Mouse (Mus musculus): ENCODE data around the gene Kctd15. TPM values are rescaled to one million over a fixed set of nuclear protein-coding genes. Genes with fewer than 3 reads are reported as not detected.

Kctd15 gene
- total and polyA plus RNA-seq, 3 experiments: 3.6 to 5.7 (median 3.8) TPM

- intact Hi-C loops (cut with DNase I): no loop called here
- WGBS: 44% methylated on average over 7 of the region's 7 CpGs
- Histone ChIP-seq H3K27me3 (ENCODE audit: control insufficient read depth, insufficient read depth, low read length) (no peaks in the 10 kb centered on the region), H3K4me1 (ENCODE audit: control insufficient read depth, insufficient read depth, low read length) (no peaks in the 10 kb centered on the region), H3K9ac (ENCODE audit: low read depth, low read length) (no peak overlapping the region), H3K36me3 (ENCODE audit: control insufficient read depth, insufficient read depth, low read length) (no peaks in the 10 kb centered on the region), H3K27ac (no peak overlapping the region), H3K79me2 (replicated peaks; ENCODE audit: control insufficient read depth, insufficient read depth, low read length) (no peaks in the 10 kb centered on the region), H3K4me3 (no peak overlapping the region)
- no peak for TF ChIP-seq POLR2A (IDR thresholded peaks at IDR 0.05; ENCODE audit: insufficient read depth, low read depth, low read length)
- TF ChIP-seq CTCF (IDR thresholded peaks at IDR 0.05): no peak
- TF ChIP-seq EP300 (IDR thresholded peaks at IDR 0.05; ENCODE audit: insufficient read depth, low read depth, low read length): no peak
- no peak for DNase-seq
Measured at GRCm38 (mm10) chr7:34685801-34686200, 29.3 kb upstream of the Kctd15 start.

GRCm38 (mm10) chr7:34685176-34685575, 28.6 kb upstream of the Kctd15 start:
- intact Hi-C loops (cut with DNase I): no loop called here
- no peak overlapping the region for H3K27ac ChIP-seq
- no peak for TF ChIP-seq POLR2A (IDR thresholded peaks at IDR 0.05; ENCODE audit: insufficient read depth, low read depth, low read length)
- no peak for TF ChIP-seq EP300 (IDR thresholded peaks at IDR 0.05; ENCODE audit: insufficient read depth, low read depth, low read length)
- TF ChIP-seq CTCF (IDR thresholded peaks at IDR 0.05): no peak
- H3K4me1 ChIP-seq (ENCODE audit: control insufficient read depth, insufficient read depth, low read length): no peaks in the 10 kb centered on the region
- H3K36me3 ChIP-seq (ENCODE audit: control insufficient read depth, insufficient read depth, low read length): no peaks in the 10 kb centered on the region
- 37% methylated on average over 4 of the region's 4 CpGs for WGBS
- no peak for DNase-seq
- H3K79me2 ChIP-seq (replicated peaks; ENCODE audit: control insufficient read depth, insufficient read depth, low read length): no peaks in the 10 kb centered on the region
- no peak overlapping the region for H3K9ac ChIP-seq (ENCODE audit: low read depth, low read length)
- no peak overlapping the region for H3K4me3 ChIP-seq
- H3K27me3 ChIP-seq (ENCODE audit: control insufficient read depth, insufficient read depth, low read length): no peaks in the 10 kb centered on the region

- intact Hi-C loops (cut with DNase I): no loop called here
- TF ChIP-seq CTCF (IDR thresholded peaks at IDR 0.05) (no peak), EP300 (IDR thresholded peaks at IDR 0.05; ENCODE audit: insufficient read depth, low read depth, low read length) (no peak), POLR2A (IDR thresholded peaks at IDR 0.05; ENCODE audit: insufficient read depth, low read depth, low read length) (no peak)
- Histone ChIP-seq H3K9ac (ENCODE audit: low read depth, low read length) (no peak overlapping the region), H3K4me1 (ENCODE audit: control insufficient read depth, insufficient read depth, low read length) (no peaks in the 10 kb centered on the region), H3K79me2 (replicated peaks; ENCODE audit: control insufficient read depth, insufficient read depth, low read length) (no peaks in the 10 kb centered on the region), H3K27ac (no peak overlapping the region), H3K36me3 (ENCODE audit: control insufficient read depth, insufficient read depth, low read length) (no peaks in the 10 kb centered on the region), H3K4me3 (no peak overlapping the region), H3K27me3 (ENCODE audit: control insufficient read depth, insufficient read depth, low read length) (no peaks in the 10 kb centered on the region)
- DNase-seq: no peak
- 34% methylated on average over 15 of the region's 15 CpGs for WGBS
Measured at GRCm38 (mm10) chr7:34680771-34681421, 24.4 kb upstream of the Kctd15 start.

- no peak for DNase-seq
- Histone ChIP-seq H3K27ac (no peak overlapping the region), H3K4me3 (no peak overlapping the region), H3K36me3 (ENCODE audit: control insufficient read depth, insufficient read depth, low read length) (no peaks in the 10 kb centered on the region), H3K79me2 (replicated peaks; ENCODE audit: control insufficient read depth, insufficient read depth, low read length) (no peaks in the 10 kb centered on the region), H3K27me3 (ENCODE audit: control insufficient read depth, insufficient read depth, low read length) (peaks cover 6% of the 10 kb centered on the region), H3K4me1 (ENCODE audit: control insufficient read depth, insufficient read depth, low read length) (no peaks in the 10 kb centered on the region), H3K9ac (ENCODE audit: low read depth, low read length) (no peak overlapping the region)
- intact Hi-C loops (cut with DNase I): loop anchor here (10.0 kb wide), 1 partner anchor 585 kb away; no protein-coding TSS in a partner anchor
- TF ChIP-seq CTCF (IDR thresholded peaks at IDR 0.05) (no peak), POLR2A (IDR thresholded peaks at IDR 0.05; ENCODE audit: insufficient read depth, low read depth, low read length) (no peak), EP300 (IDR thresholded peaks at IDR 0.05; ENCODE audit: insufficient read depth, low read depth, low read length) (no peak)
- WGBS: 36% methylated on average over 2 of the region's 2 CpGs
Measured at GRCm38 (mm10) chr7:34679886-34680285, 23.4 kb upstream of the Kctd15 start.

- no peak for TF ChIP-seq POLR2A (IDR thresholded peaks at IDR 0.05; ENCODE audit: insufficient read depth, low read depth, low read length)
- peak; percentile 90 for TF ChIP-seq CTCF (IDR thresholded peaks at IDR 0.05)
- TF ChIP-seq EP300 (IDR thresholded peaks at IDR 0.05; ENCODE audit: insufficient read depth, low read depth, low read length): peak; percentile 53; the same call in 1 of the 2 replicates
- H3K27ac ChIP-seq: no peak overlapping the region
- peak; percentile 65 to 79 for DNase-seq
- no peaks in the 10 kb centered on the region for H3K4me1 ChIP-seq (ENCODE audit: control insufficient read depth, insufficient read depth, low read length)
- H3K4me3 ChIP-seq: no peak overlapping the region
- WGBS: 12% methylated on average over 33 of the region's 33 CpGs
- no peak overlapping the region for H3K9ac ChIP-seq (ENCODE audit: low read depth, low read length)
- no peaks in the 10 kb centered on the region for H3K36me3 ChIP-seq (ENCODE audit: control insufficient read depth, insufficient read depth, low read length)
- peaks cover 7% of the 10 kb centered on the region for H3K27me3 ChIP-seq (ENCODE audit: control insufficient read depth, insufficient read depth, low read length)
- no peaks in the 10 kb centered on the region for H3K79me2 ChIP-seq (replicated peaks; ENCODE audit: control insufficient read depth, insufficient read depth, low read length)
- intact Hi-C loops (cut with DNase I): loop anchor here (1.0 to 10.0 kb wide), 3 partner anchors 43 to 589 kb away; no protein-coding TSS in a partner anchor
Measured at GRCm38 (mm10) chr7:34675831-34676514, 19.4 kb upstream of the Kctd15 start.
